Comparison of ENCODE assay signal across 8 mouse cellular contexts in genomic region chr19:6057313-6058096, GRCm38 (mm10). TPM values are rescaled to one million over a fixed set of nuclear protein-coding genes. Genes with fewer than 3 reads are reported as not detected.
DNase-seq lines count a peak whose midpoint lies in the region; ATAC-seq lines count a peak whose summit lies in the region.

Gene Mrpl49, minus strand, starts transcription at chr19:6057785.
Gene Fau, plus strand, starts transcription at chr19:6057844.

- H3K4me3 ChIP-seq in megakaryocyte, embryonic 14.5 days (replicated peaks) = peak within 1 kb of the TSS; percentile 100

- peak; percentile 76 for ATAC-seq in common myeloid progenitor, adult 5-6 weeks (replicated peaks; ENCODE audit: low read depth, poor library complexity, severe bottlenecking)

- peaks cover 69% of the 10 kb centered on the region for H3K4me1 ChIP-seq in megakaryocyte, embryonic 14.5 days

- peak; percentile 99 for DNase-seq in ZHBTc4 (ENCODE audit: low read depth, low spot score)
- DNase-seq in gastrocnemius, adult 8-10 months (ENCODE audit: low spot score in 2 of 2) = peak; percentile 96 to 97
- DNase-seq in hindlimb bud, embryonic 11.5 days (ENCODE audit: extremely low spot score, low read depth, low spot score) = peak; percentile 91
- peak; percentile 97 to 99 for DNase-seq in left cerebral cortex, adult 8-10 months (ENCODE audit: low spot score in 2 of 2)
- DNase-seq in right cerebral cortex, postnatal 10 days (ENCODE audit: low spot score in 2 of 2) = peak; percentile 100
- peak; percentile 99 for DNase-seq in urinary bladder, postnatal 25 days (ENCODE audit: low spot score)

- H3K36me3 ChIP-seq in megakaryocyte, embryonic 14.5 days (replicated peaks; ENCODE audit: low read length) = peaks cover 46% of the 10 kb centered on the region

- H3K27me3 ChIP-seq in megakaryocyte, embryonic 14.5 days (replicated peaks) = no peaks in the 10 kb centered on the region

- H3K9me3 ChIP-seq in megakaryocyte, embryonic 14.5 days = no peaks in the 10 kb centered on the region

RNA-seq across cellular contexts. Expression of gene Mrpl49, which starts in this region (rescaled TPM):
- 25.8 and 35.8 TPM in 2 replicates for total RNA-seq in common myeloid progenitor, adult 5-6 weeks (2017)
- total RNA-seq in gastrocnemius, adult 8-10 months (2022) = 10 to 100 TPM; 21.2 to 23.0 (median 22.3) TPM
- total RNA-seq in left cerebral cortex, adult 8-10 months (2022) = 10 to 100 TPM; 42.7 to 55.2 (median 44.9) TPM
- 19.0 and 54.3 TPM in 2 replicates for polyA plus RNA-seq in megakaryocyte, embryonic 14.5 days (2012; ENCODE audit: insufficient read depth, low replicate concordance)

RNA-seq across cellular contexts. Expression of gene Fau, which starts in this region (rescaled TPM):
- total RNA-seq in common myeloid progenitor, adult 5-6 weeks (2017) = 1,809 and 1,850 TPM in 2 replicates
- total RNA-seq in gastrocnemius, adult 8-10 months (2022) = 100 to 1,000 TPM; 428 to 532 (median 479) TPM
- 100 to 1,000 TPM; 737 to 869 (median 805) TPM for total RNA-seq in left cerebral cortex, adult 8-10 months (2022)
- polyA plus RNA-seq in megakaryocyte, embryonic 14.5 days (2012; ENCODE audit: insufficient read depth, low replicate concordance) = 3,425 and 5,919 TPM in 2 replicates

Comparison
In these comparisons a context has a peak if more than half of its experiments do, and no peak if none do; other contexts are left out.
1. Peak in every context shown above with its lines: DNase-seq, ATAC-seq and H3K4me3 ChIP-seq.